Comparison of ENCODE assay signal across 26 mouse cellular contexts in the genomic region with DNA sequence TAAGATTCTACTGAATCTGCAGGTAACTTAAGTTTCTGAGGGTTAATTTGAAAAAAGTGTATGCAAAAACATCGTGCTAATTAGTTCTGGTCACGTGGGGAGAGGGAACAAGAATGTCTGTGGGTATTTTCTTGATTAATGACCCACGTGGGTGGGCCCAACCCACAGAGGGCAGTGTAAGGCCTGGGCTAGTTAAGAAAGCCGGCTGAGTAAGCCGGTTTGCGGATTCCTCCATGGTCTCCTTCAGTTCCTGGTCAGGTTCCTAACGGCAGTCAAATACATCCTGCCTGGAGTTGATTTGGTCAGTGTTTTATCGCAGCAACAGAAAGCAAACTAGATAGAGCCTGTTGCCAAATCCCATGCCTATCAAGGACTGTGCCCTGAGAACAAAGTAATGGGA. TPM values are rescaled to one million over a fixed set of nuclear protein-coding genes. Genes with fewer than 3 reads are reported as not detected.
DNase-seq lines count a peak whose midpoint lies in the region; ATAC-seq and TF ChIP-seq lines count a peak whose summit lies in the region.
"Had no signal": no experiment of that assay in that cellular context is flagged by ENCODE, and none has a peak within 500 bp of the region (broad histone marks: within the 10 kb centered on the region; RNA-seq: fewer than 3 reads in every experiment).

No protein-coding gene starts in this region.

- no peak overlapping the region for H3K9ac ChIP-seq in kidney, embryonic 14.5 days (ENCODE audit: low read depth, low read length)
- no peak overlapping the region for H3K9ac ChIP-seq in kidney, postnatal 0 days (ENCODE audit: low read depth, low read length)
- H3K9ac ChIP-seq: embryonic facial prominence, embryonic 15.5 days; hindbrain, embryonic 13.5 days; limb, embryonic 15.5 days had no signal

- peak; percentile 39 for DNase-seq in kidney, adult 11 months
- no peak for DNase-seq in testis, postnatal 10 days (ENCODE audit: low spot score)
- DNase-seq in kidney, postnatal 0 days (ENCODE audit: low spot score), result peak; percentile 55
- no peak for DNase-seq in layer of hippocampus, postnatal 36 days
- DNase-seq in heart, postnatal 10 days, result no peak
- no peak for DNase-seq in retina, embryonic 14.5 days (ENCODE audit: low spot score)
- DNase-seq: adrenal gland, postnatal 25 days; cerebellum, adult 8-10 months; lung, adult 2 months; right cerebral cortex, postnatal 14 days; thymus, postnatal 36 days had no signal

- no peak for TF ChIP-seq POLR2A in testis, adult 2 months (IDR thresholded peaks at IDR 0.05; ENCODE audit: control insufficient read depth, low read depth, low read length)

- no peaks in the 10 kb centered on the region for H3K36me3 ChIP-seq in kidney, embryonic 14.5 days (ENCODE audit: control insufficient read depth, insufficient read depth, low read length)
- peaks cover 7% of the 10 kb centered on the region for H3K36me3 ChIP-seq in testis, adult 2 months (ENCODE audit: control insufficient read depth, insufficient read depth, low read length)
- no peaks in the 10 kb centered on the region for H3K36me3 ChIP-seq in kidney, postnatal 0 days (ENCODE audit: insufficient read depth, low read length)
- H3K36me3 ChIP-seq: embryonic facial prominence, embryonic 15.5 days; forebrain, embryonic 10.5 days; hindbrain, embryonic 13.5 days; limb, embryonic 15.5 days had no signal

- ATAC-seq in kidney, embryonic 14.5 days (ENCODE audit: low FRiP score, low TSS enrichment), result no peak
- ATAC-seq in kidney, postnatal 0 days (replicated peaks; ENCODE audit: low FRiP score, low read depth), result no peak
- ATAC-seq: activated CD4-positive, CD25-positive, alpha-beta regulatory T cell, adult 4 months; midbrain, embryonic 16.5 days had no signal

- no peak overlapping the region for H3K4me2 ChIP-seq in kidney, embryonic 14.5 days (replicated peaks; ENCODE audit: low read depth, low read length)
- no peak overlapping the region for H3K4me2 ChIP-seq in kidney, postnatal 0 days (ENCODE audit: low read length)
- H3K4me2 ChIP-seq: embryonic facial prominence, embryonic 15.5 days; hindbrain, embryonic 13.5 days; limb, embryonic 15.5 days had no signal

- no peak overlapping the region for H3K27ac ChIP-seq in kidney, embryonic 14.5 days (ENCODE audit: low read depth, low read length)
- no peak overlapping the region for H3K27ac ChIP-seq in testis, adult 2 months (ENCODE audit: control insufficient read depth, insufficient read depth, low read depth, low read length)
- H3K27ac ChIP-seq in kidney, postnatal 0 days, result no peak overlapping the region
- H3K27ac ChIP-seq: embryonic facial prominence, embryonic 15.5 days; forebrain, embryonic 10.5 days; hindbrain, embryonic 13.5 days; limb, embryonic 15.5 days had no signal

- H3K9me3 ChIP-seq in kidney, embryonic 14.5 days (ENCODE audit: control insufficient read depth, low read length), result no peaks in the 10 kb centered on the region
- no peaks in the 10 kb centered on the region for H3K9me3 ChIP-seq in kidney, postnatal 0 days (replicated peaks; ENCODE audit: low read length)
- H3K9me3 ChIP-seq: hindbrain, embryonic 13.5 days; limb, embryonic 15.5 days had no signal

- no peak for TF ChIP-seq CTCF in testis, adult 2 months (IDR thresholded peaks at IDR 0.05; ENCODE audit: control insufficient read depth, insufficient read depth, insufficient replicate concordance, low read depth, low read length)
- peak; percentile 41; the same call in 1 of the 2 replicates for TF ChIP-seq CTCF in kidney, postnatal 0 days (IDR thresholded peaks at IDR 0.05; ENCODE audit: low read depth)

- H3K27me3 ChIP-seq in kidney, embryonic 14.5 days (ENCODE audit: control insufficient read depth, insufficient read depth, low read length), result no peaks in the 10 kb centered on the region
- no peaks in the 10 kb centered on the region for H3K27me3 ChIP-seq in testis, adult 2 months (ENCODE audit: control insufficient read depth, insufficient read depth, low read length)
- H3K27me3 ChIP-seq in kidney, postnatal 0 days (ENCODE audit: insufficient read depth, low read length), result no peaks in the 10 kb centered on the region
- H3K27me3 ChIP-seq: embryonic facial prominence, embryonic 15.5 days; hindbrain, embryonic 13.5 days; limb, embryonic 15.5 days had no signal

- intact Hi-C loops in heart, postnatal 10 days (cut with DNase I), result no loop called here

- 29% methylated on average over 8 of the region's 8 CpGs for WGBS in kidney, embryonic 14.5 days
- WGBS in kidney, postnatal 0 days, result 21% methylated on average over 8 of the region's 8 CpGs

- no peaks in the 10 kb centered on the region for H3K4me1 ChIP-seq in kidney, embryonic 14.5 days (ENCODE audit: control insufficient read depth, insufficient read depth, low read length)
- no peaks in the 10 kb centered on the region; the same call in none of the 2 replicates for H3K4me1 ChIP-seq in testis, adult 2 months (ENCODE audit: control insufficient read depth, insufficient read depth, low read length)
- no peaks in the 10 kb centered on the region; the same call in 1 of the 2 replicates for H3K4me1 ChIP-seq in kidney, postnatal 0 days (replicated peaks; ENCODE audit: insufficient read depth, low read length)
- H3K4me1 ChIP-seq: forebrain, embryonic 10.5 days; hindbrain, embryonic 13.5 days had no signal

- no peak overlapping the region for H3K4me3 ChIP-seq in kidney, embryonic 14.5 days (ENCODE audit: low read length)
- peak overlapping the region; percentile 49 for H3K4me3 ChIP-seq in testis, adult 2 months (ENCODE audit: control insufficient read depth, low read depth, low read length)
- H3K4me3 ChIP-seq in kidney, postnatal 0 days (replicated peaks; ENCODE audit: low read depth, low read length), result no peak overlapping the region
- H3K4me3 ChIP-seq: embryonic facial prominence, embryonic 15.5 days; forebrain, embryonic 10.5 days; hindbrain, embryonic 13.5 days; limb, embryonic 15.5 days had no signal

RNA-seq across cellular contexts. Expression of gene Tuba3a, which starts 1.6 kb away (rescaled TPM):
- polyA plus RNA-seq in kidney, embryonic 14.5 days (2014; fragmentation: Nextera tagmentation; extraction: Ambion mirVana), result 0.29 TPM in 1 of 2 replicates, not detected in the other
- polyA plus RNA-seq in testis, adult 2 months (2012; rRNA removed), result 2,638 and 2,960 TPM in 2 replicates
- polyA plus RNA-seq in kidney, postnatal 0 days (2015; fragmentation: Nextera tagmentation; extraction: Ambion mirVana), result 0.17 TPM in 1 of 2 replicates, not detected in the other
- not detected for total RNA-seq in layer of hippocampus, postnatal 36 days (2021)
- not detected for total RNA-seq in heart, postnatal 10 days (2021)
- total RNA-seq: adrenal gland, postnatal 25 days; gastrocnemius, adult 8-10 months; heart, adult 8-10 months; layer of hippocampus, postnatal 14 days; left cerebral cortex, postnatal 25 days; megakaryocyte progenitor cell, adult 5-6 weeks had no signal
- polyA plus RNA-seq: heart, postnatal 0 days; hindbrain, embryonic 13.5 days; limb, embryonic 15.5 days; midbrain, embryonic 16.5 days; spleen, adult 2 months had no signal

RNA-seq across cellular contexts. Expression of gene Ltbr, which starts 29.4 kb away (rescaled TPM):
- 54.0 and 54.3 TPM in 2 replicates for polyA plus RNA-seq in kidney, embryonic 14.5 days (2014; fragmentation: Nextera tagmentation; extraction: Ambion mirVana)
- polyA plus RNA-seq in testis, adult 2 months (2012; rRNA removed), result 10.9 and 11.2 TPM in 2 replicates
- 69.8 and 71.6 TPM in 2 replicates for polyA plus RNA-seq in kidney, postnatal 0 days (2015; fragmentation: Nextera tagmentation; extraction: Ambion mirVana)
- 1 to 10 TPM; 6.9 to 7.0 TPM for total RNA-seq in layer of hippocampus, postnatal 36 days (2021)
- 10 to 100 TPM; 42.8 to 49.4 TPM for total RNA-seq in heart, postnatal 10 days (2021)
- polyA plus RNA-seq: activated CD4-positive, CD25-positive, alpha-beta regulatory T cell, adult 4 months had no signal

RNA-seq across cellular contexts. Expression of gene Scnn1a, which starts 36.2 kb away (rescaled TPM):
- polyA plus RNA-seq in kidney, embryonic 14.5 days (2014; fragmentation: Nextera tagmentation; extraction: Ambion mirVana), result 2.5 and 3.3 TPM in 2 replicates
- 0.44 and 1.4 TPM in 2 replicates for polyA plus RNA-seq in testis, adult 2 months (2012; rRNA removed)
- polyA plus RNA-seq in kidney, postnatal 0 days (2015; fragmentation: Nextera tagmentation; extraction: Ambion mirVana), result 19.9 and 22.7 TPM in 2 replicates
- 1 to 10 TPM; 4.1 to 4.3 TPM for total RNA-seq in layer of hippocampus, postnatal 36 days (2021)
- total RNA-seq in heart, postnatal 10 days (2021), result under 1 TPM; 0.97 to 0.98 TPM
- polyA plus RNA-seq: activated CD4-positive, CD25-positive, alpha-beta regulatory T cell, adult 4 months had no signal

RNA-seq across cellular contexts. Expression of gene Cd27, which starts 47.4 kb away (rescaled TPM):
- 1.5 and 2.0 TPM in 2 replicates for polyA plus RNA-seq in kidney, embryonic 14.5 days (2014; fragmentation: Nextera tagmentation; extraction: Ambion mirVana)
- polyA plus RNA-seq in testis, adult 2 months (2012; rRNA removed), result 0.23 and 0.70 TPM in 2 replicates
- 0.93 and 1.2 TPM in 2 replicates for polyA plus RNA-seq in kidney, postnatal 0 days (2015; fragmentation: Nextera tagmentation; extraction: Ambion mirVana)
- not detected for total RNA-seq in layer of hippocampus, postnatal 36 days (2021)
- total RNA-seq in heart, postnatal 10 days (2021), result under 1 TPM; 0.37 to 0.55 TPM
- total RNA-seq: layer of hippocampus, postnatal 14 days; left cerebral cortex, postnatal 25 days had no signal

RNA-seq across cellular contexts. Expression of gene Tapbpl, which starts 52.6 kb away (rescaled TPM):
- polyA plus RNA-seq in kidney, embryonic 14.5 days (2014; fragmentation: Nextera tagmentation; extraction: Ambion mirVana), result 2.0 and 4.5 TPM in 2 replicates
- 8.0 and 9.3 TPM in 2 replicates for polyA plus RNA-seq in testis, adult 2 months (2012; rRNA removed)
- polyA plus RNA-seq in kidney, postnatal 0 days (2015; fragmentation: Nextera tagmentation; extraction: Ambion mirVana), result 6.3 and 7.2 TPM in 2 replicates
- 1 to 10 TPM; 3.3 TPM for total RNA-seq in layer of hippocampus, postnatal 36 days (2021)
- 1 to 10 TPM; 2.8 to 4.4 TPM for total RNA-seq in heart, postnatal 10 days (2021)

Comparison
In these comparisons a context has a peak if more than half of its experiments do, and no peak if none do; other contexts are left out.
1. DNase-seq: peak in kidney, adult 11 months (single experiment) and kidney, postnatal 0 days (single experiment); none in testis, postnatal 10 days (single experiment), layer of hippocampus, postnatal 36 days (0 of 2), heart, postnatal 10 days (0 of 2) and retina, embryonic 14.5 days (single experiment).
2. RNA of gene Tuba3a, which starts 1.6 kb away (polyA plus RNA-seq): 2,638 to 2,960 TPM in testis, adult 2 months; 0.17 TPM in kidney, postnatal 0 days and 0.29 TPM in kidney, embryonic 14.5 days; every median in the first group is over 1,000 times any median in the second.